In the genomic region with DNA sequence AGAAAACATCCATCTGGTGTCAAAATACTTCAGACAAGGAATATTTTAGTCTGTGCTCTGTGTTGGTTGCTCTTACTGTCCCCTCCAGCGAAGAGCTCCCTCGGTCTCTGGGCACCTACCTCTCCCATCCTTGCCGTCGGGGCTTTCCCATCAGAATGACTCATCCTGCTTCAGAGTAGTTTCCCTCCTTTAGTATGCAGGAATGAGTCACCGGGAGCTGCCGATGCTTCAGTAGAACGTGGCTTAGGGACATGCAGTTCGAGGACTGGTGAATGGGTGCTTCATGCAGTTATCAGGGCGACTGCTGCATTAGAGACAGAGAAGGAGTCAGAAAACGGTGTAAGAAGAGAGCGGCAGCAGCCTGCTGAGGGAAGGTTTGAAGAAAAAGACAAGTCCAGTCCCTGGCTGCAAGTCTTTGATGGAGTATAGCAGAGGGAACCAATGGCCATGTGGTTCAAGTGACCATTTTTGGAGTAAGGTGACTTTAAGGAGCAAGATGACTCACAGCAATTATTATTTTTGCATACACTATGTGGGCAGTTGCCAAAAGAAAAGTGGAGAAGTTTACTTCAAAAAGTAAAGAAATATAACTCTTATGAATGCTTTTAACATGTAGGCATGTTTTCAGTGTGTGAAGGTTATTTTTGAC, we compare ENCODE assay signal across 14 mouse cellular contexts.
A peak's percentile ranks its signal among the peaks of the same experiment; 100 is the strongest.
DNase-seq lines count a peak whose midpoint lies in the region; ATAC-seq and TF ChIP-seq lines count a peak whose summit lies in the region.
"Had no signal": no experiment of that assay in that cellular context is flagged by ENCODE, and none has a peak within 500 bp of the region (broad histone marks: within the 10 kb centered on the region; RNA-seq: fewer than 3 reads in every experiment).

No protein-coding gene starts in this region.

- TF ChIP-seq POLR2A in CH12.LX (IDR thresholded peaks at IDR 0.05; ENCODE audit: low read depth, low read length) = peak; percentile 45

- no peak overlapping the region for H3K4me3 ChIP-seq in CH12.LX (replicated peaks in 1 of 3; ENCODE audit: low read depth in 2 of 3, low read length in 2 of 3, poor library complexity in 1 of 3)
- H3K4me3 ChIP-seq in stomach, embryonic 16.5 days (replicated peaks; ENCODE audit: low read length) = no peak overlapping the region
- H3K4me3 ChIP-seq: heart, embryonic 13.5 days; limb, embryonic 13.5 days; megakaryocyte, embryonic 14.5 days had no signal

- no peak for TF ChIP-seq CTCF in CH12.LX (conservative IDR thresholded peaks at IDR 0.05 in 1 of 2, IDR thresholded peaks at IDR 0.05 in 1 of 2; ENCODE audit: low read depth in 2 of 2, low read length in 2 of 2)

- H3K4me2 ChIP-seq in CH12.LX (ENCODE audit: insufficient read depth, low read depth, poor library complexity, severe bottlenecking) = peak overlapping the region; percentile 72
- H3K4me2 ChIP-seq in stomach, embryonic 16.5 days (ENCODE audit: low read depth, low read length) = no peak overlapping the region
- H3K4me2 ChIP-seq: heart, embryonic 13.5 days; limb, embryonic 13.5 days had no signal

- peaks cover 55 to 96% of the 10 kb centered on the region in 2 experiments for H3K4me1 ChIP-seq in CH12.LX (ENCODE audit: control insufficient read depth in 1 of 2, insufficient read depth in 2 of 2)
- H3K4me1 ChIP-seq in stomach, embryonic 16.5 days (ENCODE audit: control insufficient read depth, insufficient read depth, low read length) = no peaks in the 10 kb centered on the region

- no peaks in the 10 kb centered on the region for H3K79me2 ChIP-seq in CH12.LX (replicated peaks; ENCODE audit: control insufficient read depth, extremely low read depth, insufficient read depth, poor library complexity, severe bottlenecking)

- dilution Hi-C loops in CH12.LX (cut with MboI; ENCODE audit: extremely low pct_ligation_motif_present, extremely low pct_unique_long_range_greater_than_20kb, low sequenced_read_pairs) = no loop called here

- no peak overlapping the region for H3K9ac ChIP-seq in CH12.LX (ENCODE audit: insufficient read depth, low read depth)
- no peak overlapping the region for H3K9ac ChIP-seq in stomach, embryonic 16.5 days (ENCODE audit: low read length)
- H3K9ac ChIP-seq: heart, embryonic 13.5 days; limb, embryonic 13.5 days had no signal

- WGBS in stomach, embryonic 16.5 days = 62% methylated on average over 11 of the region's 11 CpGs

- no peaks in the 10 kb centered on the region for H3K9me3 ChIP-seq in CH12.LX (replicated peaks; ENCODE audit: low read length)
- no peaks in the 10 kb centered on the region for H3K9me3 ChIP-seq in stomach, embryonic 16.5 days (replicated peaks; ENCODE audit: control insufficient read depth, low read length)
- H3K9me3 ChIP-seq: heart, embryonic 13.5 days; limb, embryonic 13.5 days; megakaryocyte, embryonic 14.5 days had no signal

- peak overlapping the region; percentile 99 for H3K27ac ChIP-seq in CH12.LX (ENCODE audit: insufficient read depth, low read depth)
- no peak overlapping the region for H3K27ac ChIP-seq in stomach, embryonic 16.5 days (ENCODE audit: low read length)
- H3K27ac ChIP-seq: heart, embryonic 13.5 days; kidney, postnatal 0 days; limb, embryonic 13.5 days had no signal

- TF ChIP-seq RAD21 in CH12.LX (IDR thresholded peaks at IDR 0.05; ENCODE audit: low read depth, low read length) = peak; percentile 15

- H3K27me3 ChIP-seq in CH12.LX (replicated peaks) = no peaks in the 10 kb centered on the region
- no peaks in the 10 kb centered on the region for H3K27me3 ChIP-seq in stomach, embryonic 16.5 days (ENCODE audit: control insufficient read depth, insufficient read depth, low read length)
- H3K27me3 ChIP-seq: heart, embryonic 13.5 days; limb, embryonic 13.5 days; megakaryocyte, embryonic 14.5 days had no signal

- DNase-seq in right cerebral cortex, adult 18-20 months = peak; percentile 61
- DNase-seq in right cerebral cortex, postnatal 25 days = no peak
- peak; percentile 96 for DNase-seq in CH12.LX (ENCODE audit: extremely low read depth)
- DNase-seq in adrenal gland, postnatal 10 days = peak; percentile 29
- DNase-seq in c-Kit-positive CD71-positive TER-119-positive erythroid progenitor cells, embryonic 14.5 days (ENCODE audit: low spot score) = no peak
- DNase-seq in heart, adult 9 months (ENCODE audit: low spot score in 2 of 2) = no peak
- DNase-seq: layer of hippocampus, adult 9-11 months; lung, adult 2 months had no signal

- in situ Hi-C loops in CH12.LX (cut with MboI; ENCODE audit: low pct_ligation_motif_present, low pct_unique_long_range_greater_than_20kb, low sequenced_read_pairs) = no loop called here

- peak; percentile 33; the same call in 1 of the 2 replicates for ATAC-seq in stomach, embryonic 16.5 days (ENCODE audit: insufficient read depth, low FRiP score)
- ATAC-seq: hindbrain, embryonic 16.5 days had no signal

- peak; percentile 89 for TF ChIP-seq EP300 in CH12.LX (IDR thresholded peaks at IDR 0.05; ENCODE audit: low read length)

- peaks cover 6 to 52% of the 10 kb centered on the region in 2 experiments for H3K36me3 ChIP-seq in CH12.LX (replicated peaks in 1 of 2; ENCODE audit: control insufficient read depth in 1 of 2, insufficient read depth in 1 of 2, low read length in 1 of 2)
- no peaks in the 10 kb centered on the region; the same call in 1 of the 2 replicates for H3K36me3 ChIP-seq in stomach, embryonic 16.5 days (ENCODE audit: control insufficient read depth, insufficient read depth, low read length)

TF ChIP-seq in CH12.LX, 34 proteins besides CTCF, POLR2A, EP300 and RAD21:
- no peak for TF ChIP-seq E2F4 (IDR thresholded peaks at IDR 0.05; ENCODE audit: insufficient replicate concordance, low read depth, low read length)
- TF ChIP-seq TBP (conservative IDR thresholded peaks at IDR 0.05; ENCODE audit: low read depth, low read length) = peak; percentile 48; the same call in 1 of the 2 replicates
- no peak for TF ChIP-seq KAT2A (IDR thresholded peaks at IDR 0.05; ENCODE audit: insufficient replicate concordance, low read length)
- peak; percentile 76; the same call in 1 of the 2 replicates for TF ChIP-seq UBTF (IDR thresholded peaks at IDR 0.05; ENCODE audit: low read depth, low read length)
- TF ChIP-seq HCFC1 (IDR thresholded peaks at IDR 0.05; ENCODE audit: low read depth, low read length) = no peak; the same call in none of the 2 replicates
- 0 out of 2 replicates have a peak, but pooled peaks have one; percentile 20 for TF ChIP-seq MAFK (IDR thresholded peaks at IDR 0.05; ENCODE audit: insufficient replicate concordance, low read length)
- TF ChIP-seq GABPA (IDR thresholded peaks at IDR 0.05; ENCODE audit: insufficient replicate concordance, low read depth, low read length) = no peak
- peak; percentile 81 for TF ChIP-seq TCF12 (IDR thresholded peaks at IDR 0.05; ENCODE audit: low read depth, low read length)
- peak; percentile 48; the same call in 1 of the 2 replicates for TF ChIP-seq POLR2AphosphoS2 (IDR thresholded peaks at IDR 0.05; ENCODE audit: low read depth, low read length)
- TF ChIP-seq NRF1 (IDR thresholded peaks at IDR 0.05; ENCODE audit: low read depth, low read length) = no peak
- TF ChIP-seq MYC (IDR thresholded peaks at IDR 0.05; ENCODE audit: low read depth, low read length) = peak; percentile 97
- peak; percentile 82 for TF ChIP-seq JUND (conservative IDR thresholded peaks at IDR 0.05; ENCODE audit: low read depth, low read length)
- TF ChIP-seq SIN3A (IDR thresholded peaks at IDR 0.05; ENCODE audit: low read length) = peak; percentile 48; the same call in 1 of the 2 replicates
- TF ChIP-seq ZKSCAN1 (IDR thresholded peaks at IDR 0.05; ENCODE audit: borderline replicate concordance, low read depth, low read length) = no peak
- TF ChIP-seq MAX (IDR thresholded peaks at IDR 0.05; ENCODE audit: low read length) = peak; percentile 95
- TF ChIP-seq CHD2 (IDR thresholded peaks at IDR 0.05; ENCODE audit: low read length) = peak; percentile 84
- TF ChIP-seq ELF1 (IDR thresholded peaks at IDR 0.05; ENCODE audit: low read depth, low read length) = no peak
- peak; percentile 97 for TF ChIP-seq ETS1 (conservative IDR thresholded peaks at IDR 0.05; ENCODE audit: low read depth, low read length)
- peak; percentile 92 for TF ChIP-seq BHLHE40 (IDR thresholded peaks at IDR 0.05; ENCODE audit: low read depth, low read length)
- TF ChIP-seq JUN (IDR thresholded peaks at IDR 0.05; ENCODE audit: insufficient read depth, low read depth, low read length) = peak; percentile 93
- TF ChIP-seq CHD1 (IDR thresholded peaks at IDR 0.05; ENCODE audit: low read depth, low read length) = 0 out of 2 replicates have a peak, but pooled peaks have one; percentile 2
- TF ChIP-seq ZMIZ1 (IDR thresholded peaks at IDR 0.05; ENCODE audit: low read depth, low read length) = peak; percentile 85
- no peak for TF ChIP-seq USF1 (IDR thresholded peaks at IDR 0.05; ENCODE audit: low read depth, low read length)
- peak; percentile 32 for TF ChIP-seq SMC3 (IDR thresholded peaks at IDR 0.05; ENCODE audit: low read depth, low read length)
- no peak for TF ChIP-seq ZNF384 (IDR thresholded peaks at IDR 0.05; ENCODE audit: low read depth, low read length)
- TF ChIP-seq NELFE (IDR thresholded peaks at IDR 0.05; ENCODE audit: low read depth, low read length) = 0 out of 2 replicates have a peak, but pooled peaks have one; percentile 24
- TF ChIP-seq PAX5 (IDR thresholded peaks at IDR 0.05; ENCODE audit: low read length) = no peak
- TF ChIP-seq IRF4 (IDR thresholded peaks at IDR 0.05; ENCODE audit: low read depth, low read length) = peak; percentile 93
- TF ChIP-seq MXI1 (IDR thresholded peaks at IDR 0.05; ENCODE audit: low read depth, low read length) = peak; percentile 79; the same call in 1 of the 2 replicates
- no peak for TF ChIP-seq ZC3H11A (IDR thresholded peaks at IDR 0.05; ENCODE audit: low read depth, low read length)
- TF ChIP-seq MEF2A (IDR thresholded peaks at IDR 0.05; ENCODE audit: borderline replicate concordance, low read depth, low read length) = peak; percentile 72
- TF ChIP-seq RCOR1 (conservative IDR thresholded peaks at IDR 0.05; ENCODE audit: low read depth, low read length) = peak; percentile 69
- no peak for TF ChIP-seq USF2 (conservative IDR thresholded peaks at IDR 0.05; ENCODE audit: low read depth, low read length)
- peak; percentile 66; the same call in 1 of the 2 replicates for TF ChIP-seq MAZ (IDR thresholded peaks at IDR 0.05; ENCODE audit: low read depth, low read length)
TF ChIP-seq in CH12.LX: peak in this region for 22.

Comparison
In these comparisons a context has a peak if more than half of its experiments do, and no peak if none do; other contexts are left out.
1. DNase-seq: peak in right cerebral cortex, adult 18-20 months (single experiment), CH12.LX (single experiment) and adrenal gland, postnatal 10 days (single experiment); none in right cerebral cortex, postnatal 25 days (single experiment), c-Kit-positive CD71-positive TER-119-positive erythroid progenitor cells, embryonic 14.5 days (single experiment) and heart, adult 9 months (0 of 2).